Mouse (Mus musculus) left cerebral cortex, adult 2 months (tissue): ENCODE results near the gene Mipol1. TPM values are rescaled to one million over a fixed set of nuclear protein-coding genes. Genes with fewer than 3 reads are reported as not detected.

Experiments
- DNase-seq, 2 experiments: peaks; one replicate each; pipeline ENCODE4 v3.0.0; 2021 to 2022; ENCODE audit warnings: low spot score in 2 of 2, mixed read lengths in 1 of 2; ENCODE audit errors: extremely low spot score in 1 of 2
- H3K27ac ChIP-seq: fragments of 200-600 bp; 2 replicates; pipeline ENCODE4 v1.8.1; 2022
- H3K4me3 ChIP-seq: fragments of 200-600 bp; 2 replicates; pipeline ENCODE4 v1.8.1; 2022
- CTCF ChIP-seq: fragments of 200-600 bp; IDR thresholded peaks from 2 replicates; pipeline ENCODE4 v1.8.1; 2022; ENCODE audit warnings: antibody characterized with exemption, mild to moderate bottlenecking, moderate library complexity
- intact Hi-C: fragments of 180-260 bp; cut with DNase I; formaldehyde crosslinking; loops from one replicate; pipeline ENCODE4 v1.15.1; 2025
- total RNA-seq, 2 experiments: library from RNA; stranded (reverse); gene quantifications; 2 replicates each; pipeline ENCODE4 v1.2.3; 2021

Gene Mipol1
- total RNA-seq, 2 experiments from 2014 or later, result 5.4 to 6.4 TPM

- no peak for DNase-seq
- TF ChIP-seq CTCF, result no peak
- intact Hi-C loops, result no loop called here
- no peak overlapping the region for H3K4me3 ChIP-seq
- no peak overlapping the region for H3K27ac ChIP-seq
Measured at GRCm38 (mm10) chr12:57447331-57447730, 217.1 kb downstream of the Mipol1 start.

GRCm38 (mm10) chr12:57449299-57449698 lies 219.1 kb downstream of the Mipol1 start:
- no peak overlapping the region for H3K27ac ChIP-seq
- DNase-seq, result no peak
- no peak for TF ChIP-seq CTCF
- intact Hi-C loops, result no loop called here
- H3K4me3 ChIP-seq, result no peak overlapping the region

GRCm38 (mm10) chr12:57450017-57450583 lies 219.9 kb downstream of the Mipol1 start:
- intact Hi-C loops, result no loop called here
- Histone ChIP-seq H3K27ac (no peak overlapping the region), H3K4me3 (no peak overlapping the region)
- no peak for DNase-seq
- TF ChIP-seq CTCF, result no peak

GRCm38 (mm10) chr12:57456911-57457310 lies 226.7 kb downstream of the Mipol1 start:
- Histone ChIP-seq H3K27ac (no peak overlapping the region), H3K4me3 (no peak overlapping the region)
- no peak for TF ChIP-seq CTCF
- no peak for DNase-seq
- intact Hi-C loops, result no loop called here

- TF ChIP-seq CTCF, result no peak
- intact Hi-C loops, result no loop called here
Measured at GRCm38 (mm10) chr12:57457339-57457738, 227.1 kb downstream of the Mipol1 start.

GRCm38 (mm10) chr12:57464520-57465334 lies 234.5 kb downstream of the Mipol1 start:
- no peak overlapping the region for H3K27ac ChIP-seq
- no peak overlapping the region for H3K4me3 ChIP-seq
- no peak for TF ChIP-seq CTCF
- intact Hi-C loops, result no loop called here
- no peak for DNase-seq

More at GRCm38 (mm10) chr12:57457339-57457738, 227.1 kb downstream of the Mipol1 start:
- H3K27ac ChIP-seq, result no peak overlapping the region
- H3K4me3 ChIP-seq, result no peak overlapping the region
- DNase-seq, result no peak

GRCm38 (mm10) chr12:57471786-57472185 lies 241.6 kb downstream of the Mipol1 start:
- intact Hi-C loops, result no loop called here
- no peak for TF ChIP-seq CTCF
- H3K27ac ChIP-seq, result no peak overlapping the region
- H3K4me3 ChIP-seq, result no peak overlapping the region
- DNase-seq, result no peak

GRCm38 (mm10) chr12:57476876-57477275 lies 246.6 kb downstream of the Mipol1 start:
- intact Hi-C loops, result no loop called here
- TF ChIP-seq CTCF, result no peak
- no peak overlapping the region for H3K27ac ChIP-seq
- DNase-seq, result no peak
- no peak overlapping the region for H3K4me3 ChIP-seq

GRCm38 (mm10) chr12:57481823-57482222 lies 251.6 kb downstream of the Mipol1 start:
- intact Hi-C loops, result no loop called here
- H3K27ac ChIP-seq, result no peak overlapping the region
- no peak for TF ChIP-seq CTCF
- DNase-seq, result no peak
- H3K4me3 ChIP-seq, result no peak overlapping the region

- Histone ChIP-seq H3K4me3 (no peak overlapping the region), H3K27ac (no peak overlapping the region)
- no peak for TF ChIP-seq CTCF
- intact Hi-C loops, result no loop called here
- DNase-seq, result no peak
Measured at GRCm38 (mm10) chr12:57496347-57497119, 266.3 kb downstream of the Mipol1 start.

GRCm38 (mm10) chr12:57500246-57500645 lies 270.0 kb downstream of the Mipol1 start:
- intact Hi-C loops, result no loop called here

GRCm38 (mm10) chr12:57505329-57505728 lies 275.1 kb downstream of the Mipol1 start:
- TF ChIP-seq CTCF, result no peak
- Histone ChIP-seq H3K4me3 (no peak overlapping the region), H3K27ac (no peak overlapping the region)
- no peak for DNase-seq
- intact Hi-C loops, result no loop called here

More at GRCm38 (mm10) chr12:57500246-57500645, 270.0 kb downstream of the Mipol1 start:
- Histone ChIP-seq H3K4me3 (no peak overlapping the region), H3K27ac (no peak overlapping the region)
- no peak for TF ChIP-seq CTCF
- DNase-seq, result no peak
